In the genomic region with DNA sequence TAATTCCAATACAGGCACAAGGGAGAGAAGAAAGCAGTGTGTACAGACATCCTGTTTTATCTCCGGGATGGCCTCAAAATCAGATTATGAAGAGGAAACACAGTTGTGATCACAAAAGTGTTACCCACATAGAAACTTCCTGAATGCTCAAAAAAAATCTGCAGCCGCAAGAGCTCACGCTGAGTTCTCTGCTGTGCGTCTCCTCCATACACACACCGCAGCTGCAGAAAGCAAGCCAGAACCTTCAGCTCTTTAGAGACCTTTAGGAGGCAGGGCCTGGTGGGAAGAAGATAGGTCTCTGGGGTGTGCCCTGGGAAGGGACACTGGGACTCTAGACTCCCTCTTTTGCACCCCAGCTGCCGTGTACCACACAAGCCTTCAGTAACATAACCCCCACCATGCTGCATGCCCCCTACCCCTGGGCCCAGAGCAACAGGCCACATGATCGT, we compare ENCODE assay signal across 23 mouse cellular contexts. TPM values are rescaled to one million over a fixed set of nuclear protein-coding genes. Genes with fewer than 3 reads are reported as not detected.
DNase-seq lines count a peak whose midpoint lies in the region; ATAC-seq and TF ChIP-seq lines count a peak whose summit lies in the region.
"Had no signal": no experiment of that assay in that cellular context is flagged by ENCODE, and none has a peak within 500 bp of the region (broad histone marks: within the 10 kb centered on the region; RNA-seq: fewer than 3 reads in every experiment).

No protein-coding gene starts in this region.

- H3K9ac ChIP-seq in forebrain, embryonic 11.5 days (ENCODE audit: low read length): no peak overlapping the region
- H3K9ac ChIP-seq in midbrain, embryonic 11.5 days (ENCODE audit: low read length): no peak overlapping the region
- H3K9ac ChIP-seq: embryonic facial prominence, embryonic 15.5 days; midbrain, embryonic 13.5 days; neural tube, embryonic 13.5 days had no signal

- H3K27me3 ChIP-seq in G1E (ENCODE audit: insufficient read depth, low read length): peaks cover 5% of the 10 kb centered on the region; the same call in 1 of the 2 replicates
- no peaks in the 10 kb centered on the region for H3K27me3 ChIP-seq in forebrain, embryonic 11.5 days (ENCODE audit: control insufficient read depth, insufficient read depth, low read length)
- H3K27me3 ChIP-seq in midbrain, embryonic 11.5 days (ENCODE audit: control insufficient read depth, insufficient read depth, low read length): no peaks in the 10 kb centered on the region
- H3K27me3 ChIP-seq: CH12.LX; embryonic facial prominence, embryonic 15.5 days; midbrain, embryonic 13.5 days; neural tube, embryonic 13.5 days had no signal

- peak; percentile 64 for DNase-seq in G1E (ENCODE audit: low spot score)
- peak; percentile 37 for DNase-seq in thymus, postnatal 25 days
- no peak for DNase-seq in forebrain, embryonic 11.5 days (ENCODE audit: low spot score)
- no peak for DNase-seq in retina, postnatal 1 day
- DNase-seq in midbrain, embryonic 11.5 days (ENCODE audit: low spot score, missing footprints): no peak
- no peak for DNase-seq in spleen, postnatal 4 days (ENCODE audit: low spot score in 2 of 2)
- DNase-seq: adrenal gland, adult 2 months; cerebellum, adult 2 months; gastrocnemius, postnatal 14 days; kidney, adult 2 months; kidney, postnatal 14 days; lung, adult 18-20 months; spleen, adult 18-20 months had no signal

- TF ChIP-seq CTCF in G1E (IDR thresholded peaks at IDR 0.05; ENCODE audit: low read depth, low read length): no peak

- no peak overlapping the region for H3K27ac ChIP-seq in forebrain, embryonic 11.5 days (ENCODE audit: low read depth, low read length)
- no peak overlapping the region for H3K27ac ChIP-seq in midbrain, embryonic 11.5 days (ENCODE audit: low read depth, low read length)
- H3K27ac ChIP-seq: embryonic facial prominence, embryonic 15.5 days; forebrain, embryonic 10.5 days; hindbrain, embryonic 10.5 days; left cerebral cortex, adult 2 months; midbrain, embryonic 13.5 days; neural tube, embryonic 13.5 days had no signal

- WGBS in forebrain, embryonic 11.5 days: 85% methylated on average over 7 of the region's 7 CpGs
- WGBS in midbrain, embryonic 11.5 days: 89% methylated on average over 7 of the region's 7 CpGs

- H3K9me3 ChIP-seq in G1E (replicated peaks): no peaks in the 10 kb centered on the region; the same call in 1 of the 2 replicates
- H3K9me3 ChIP-seq in forebrain, embryonic 11.5 days (ENCODE audit: control insufficient read depth, low read length): no peaks in the 10 kb centered on the region
- no peaks in the 10 kb centered on the region for H3K9me3 ChIP-seq in midbrain, embryonic 11.5 days (ENCODE audit: control insufficient read depth, low read length)
- H3K9me3 ChIP-seq: embryonic facial prominence, embryonic 15.5 days; forebrain, embryonic 10.5 days; hindbrain, embryonic 10.5 days; midbrain, embryonic 13.5 days; neural tube, embryonic 13.5 days had no signal

- no peak overlapping the region for H3K4me2 ChIP-seq in forebrain, embryonic 11.5 days (ENCODE audit: low read depth, low read length, severe bottlenecking)
- no peak overlapping the region for H3K4me2 ChIP-seq in midbrain, embryonic 11.5 days
- H3K4me2 ChIP-seq: embryonic facial prominence, embryonic 15.5 days; liver, embryonic 11.5 days; midbrain, embryonic 13.5 days; neural tube, embryonic 13.5 days had no signal

- H3K4me3 ChIP-seq in G1E (ENCODE audit: low read depth, low read length): peak overlapping the region; percentile 31; the same call in 1 of the 2 replicates
- H3K4me3 ChIP-seq in forebrain, embryonic 11.5 days (ENCODE audit: low read depth, low read length): no peak overlapping the region
- no peak overlapping the region for H3K4me3 ChIP-seq in midbrain, embryonic 11.5 days (ENCODE audit: low read depth, low read length)
- H3K4me3 ChIP-seq: embryonic facial prominence, embryonic 15.5 days; forebrain, embryonic 10.5 days; hindbrain, embryonic 10.5 days; left cerebral cortex, adult 2 months; midbrain, embryonic 13.5 days; neural tube, embryonic 13.5 days had no signal

- peak; percentile 77 for ATAC-seq in G1E (ENCODE audit: extremely low read depth, insufficient number of reproducible peaks, low FRiP score, poor library complexity, severe bottlenecking)
- peak; percentile 23 for ATAC-seq in granulocyte monocyte progenitor cell, adult 5-6 weeks (replicated peaks; ENCODE audit: poor library complexity, severe bottlenecking)
- ATAC-seq in megakaryocyte progenitor cell, adult 5-6 weeks (replicated peaks; ENCODE audit: poor library complexity): peak; percentile 21
- no peak for ATAC-seq in forebrain, embryonic 11.5 days (replicated peaks; ENCODE audit: low FRiP score)
- no peak for ATAC-seq in midbrain, embryonic 11.5 days (ENCODE audit: low FRiP score)
- ATAC-seq: midbrain, embryonic 13.5 days had no signal

- peaks cover 74% of the 10 kb centered on the region for H3K4me1 ChIP-seq in G1E (ENCODE audit: insufficient read depth, low read depth, low read length)
- H3K4me1 ChIP-seq in forebrain, embryonic 11.5 days (replicated peaks; ENCODE audit: control insufficient read depth, insufficient read depth, low read length): no peaks in the 10 kb centered on the region
- no peaks in the 10 kb centered on the region for H3K4me1 ChIP-seq in midbrain, embryonic 11.5 days (ENCODE audit: control insufficient read depth, insufficient read depth, low read length)

- peaks cover 79% of the 10 kb centered on the region for H3K36me3 ChIP-seq in G1E (replicated peaks)
- H3K36me3 ChIP-seq in forebrain, embryonic 11.5 days (ENCODE audit: control insufficient read depth, insufficient read depth, low read length): no peaks in the 10 kb centered on the region; the same call in 1 of the 2 replicates
- H3K36me3 ChIP-seq in midbrain, embryonic 11.5 days (ENCODE audit: control insufficient read depth, insufficient read depth, low read length): no peaks in the 10 kb centered on the region

RNA-seq across cellular contexts. Expression of a gene that starts 27.7 kb away (rescaled TPM):
- total RNA-seq in G1E (2014; fragmentation: Nextera tagmentation): 37.4 and 39.9 TPM in 2 replicates
- total RNA-seq in G1E (2017): 91.8 and 97.4 TPM in 2 replicates
- polyA plus RNA-seq in G1E (2012): 51.5 and 60.5 TPM in 2 replicates
- total RNA-seq in granulocyte monocyte progenitor cell, adult 5-6 weeks (2014; fragmentation: Nextera tagmentation): 24.0 and 26.9 TPM in 2 replicates
- 22.7 and 27.5 TPM in 2 replicates for total RNA-seq in granulocyte monocyte progenitor cell, adult 5-6 weeks (2017)
- total RNA-seq in megakaryocyte progenitor cell, adult 5-6 weeks (2015): 10.4 and 12.1 TPM in 2 replicates
- total RNA-seq in megakaryocyte progenitor cell, adult 5-6 weeks (2017): 23.6 and 24.3 TPM in 2 replicates
- 74.1 and 74.2 TPM in 2 replicates for polyA plus RNA-seq in forebrain, embryonic 11.5 days (2014; fragmentation: Nextera tagmentation; extraction: Ambion mirVana)
- 73.7 and 75.2 TPM in 2 replicates for polyA plus RNA-seq in midbrain, embryonic 11.5 days (2014; fragmentation: Nextera tagmentation; extraction: Ambion mirVana)

RNA-seq across cellular contexts. Expression of a gene that starts 49.0 kb away (rescaled TPM):
- total RNA-seq in G1E (2014; fragmentation: Nextera tagmentation) (17.5 and 27.7 TPM in 2 replicates), G1E (2017) (33.8 and 35.9 TPM in 2 replicates)
- polyA plus RNA-seq in G1E (2012): 58.0 and 72.1 TPM in 2 replicates
- total RNA-seq in granulocyte monocyte progenitor cell, adult 5-6 weeks (2014; fragmentation: Nextera tagmentation): 10.8 and 17.3 TPM in 2 replicates
- total RNA-seq in granulocyte monocyte progenitor cell, adult 5-6 weeks (2017): 12.6 and 13.0 TPM in 2 replicates
- total RNA-seq in megakaryocyte progenitor cell, adult 5-6 weeks (2015): 16.6 and 19.5 TPM in 2 replicates
- total RNA-seq in megakaryocyte progenitor cell, adult 5-6 weeks (2017): 10.2 and 11.2 TPM in 2 replicates
- 22.5 and 23.4 TPM in 2 replicates for polyA plus RNA-seq in forebrain, embryonic 11.5 days (2014; fragmentation: Nextera tagmentation; extraction: Ambion mirVana)
- polyA plus RNA-seq in midbrain, embryonic 11.5 days (2014; fragmentation: Nextera tagmentation; extraction: Ambion mirVana): 22.2 and 23.6 TPM in 2 replicates

RNA-seq across cellular contexts. Expression of a gene that starts 54.9 kb away (rescaled TPM):
- total RNA-seq in G1E (2014; fragmentation: Nextera tagmentation): not detected in 2 replicates
- under 0.01 and 0.05 TPM in 2 replicates for total RNA-seq in G1E (2017)
- not detected in 2 replicates for polyA plus RNA-seq in G1E (2012)
- total RNA-seq in granulocyte monocyte progenitor cell, adult 5-6 weeks (2014; fragmentation: Nextera tagmentation): not detected in 2 replicates
- not detected in 2 replicates for total RNA-seq in granulocyte monocyte progenitor cell, adult 5-6 weeks (2017)
- not detected in 2 replicates for total RNA-seq in megakaryocyte progenitor cell, adult 5-6 weeks (2015)
- not detected in 2 replicates for total RNA-seq in megakaryocyte progenitor cell, adult 5-6 weeks (2017)
- polyA plus RNA-seq in forebrain, embryonic 11.5 days (2014; fragmentation: Nextera tagmentation; extraction: Ambion mirVana): 0.63 and 0.81 TPM in 2 replicates
- 0.37 and 0.51 TPM in 2 replicates for polyA plus RNA-seq in midbrain, embryonic 11.5 days (2014; fragmentation: Nextera tagmentation; extraction: Ambion mirVana)
- total RNA-seq: CH12.LX had no signal

Comparison
In these comparisons a context has a peak if more than half of its experiments do, and no peak if none do; other contexts are left out.
1. ATAC-seq: peak in G1E (single experiment), granulocyte monocyte progenitor cell, adult 5-6 weeks (single experiment) and megakaryocyte progenitor cell, adult 5-6 weeks (single experiment); none in forebrain, embryonic 11.5 days (single experiment) and midbrain, embryonic 11.5 days (single experiment).
2. DNase-seq: peak in G1E (single experiment) and thymus, postnatal 25 days (single experiment); none in forebrain, embryonic 11.5 days (single experiment), retina, postnatal 1 day (single experiment), midbrain, embryonic 11.5 days (single experiment) and spleen, postnatal 4 days (0 of 2).